Mouse (Mus musculus): ENCODE results near the gene Rps4x.
A peak's percentile ranks its signal among the peaks of the same experiment; 100 is the strongest.

Gene Rps4x

DNA sequence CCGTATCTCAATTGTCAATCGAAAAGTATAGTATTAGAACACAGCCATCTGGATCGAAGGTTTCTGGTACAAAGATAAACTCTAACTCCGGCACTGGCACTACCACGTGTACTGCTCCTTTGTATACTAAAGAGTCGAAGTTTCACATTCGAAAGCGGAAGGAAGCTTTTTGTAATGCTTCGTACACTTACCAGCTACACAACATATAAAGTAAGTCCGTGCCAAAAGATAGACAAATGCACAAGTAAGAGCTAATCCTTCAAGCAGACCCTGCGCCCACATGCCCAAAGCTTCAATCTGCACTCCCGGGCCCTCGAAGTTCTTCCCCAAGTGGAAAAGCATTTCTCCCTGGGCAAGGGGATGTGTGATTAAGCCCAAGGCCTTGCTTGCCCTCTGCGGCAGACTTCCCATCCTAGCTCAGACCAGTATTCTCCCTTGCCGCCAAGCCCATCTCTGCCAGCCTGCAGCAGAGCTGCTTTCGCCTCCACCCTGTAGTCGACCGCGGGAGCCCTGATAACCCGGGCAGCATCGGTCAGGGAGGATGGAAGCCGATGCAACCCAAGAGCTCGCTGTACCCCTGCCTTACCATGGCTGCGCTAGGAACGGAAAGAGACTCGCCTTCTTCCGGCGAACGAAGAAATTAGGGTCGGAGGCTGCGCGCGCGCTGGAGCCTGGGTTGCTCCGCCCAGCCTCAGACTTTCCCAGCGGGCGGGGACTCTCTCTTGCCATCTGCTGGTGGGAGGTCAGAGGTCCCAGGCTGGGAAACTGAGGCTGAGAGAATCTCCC is at the start of gene Rps4x:
Rps4x (minus strand) TSS at position 683 of the 786 bp plus-strand sequence.
- peak; percentile 85 for DNase-seq (ENCODE audit: low spot score)

DNA sequence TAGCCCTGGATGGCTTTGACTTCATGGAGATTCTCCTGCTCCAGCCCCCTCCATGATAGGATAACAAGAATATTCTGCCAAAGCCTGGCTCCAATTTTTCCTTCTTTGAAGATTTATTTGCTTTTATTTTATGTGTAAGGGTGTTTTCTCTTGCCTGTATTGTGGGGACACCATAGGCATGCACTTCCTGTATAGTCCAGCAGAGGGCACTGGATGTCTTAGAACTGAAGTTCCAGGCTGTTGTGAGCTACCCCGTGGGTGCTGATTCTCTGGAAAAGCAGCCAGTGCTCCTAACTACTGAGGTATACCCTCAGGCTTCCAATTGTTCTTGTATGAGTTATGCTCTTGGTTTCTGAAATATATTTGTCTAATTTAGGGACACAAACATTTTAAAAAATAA is 29.9 kb upstream of the Rps4x start:
- DNase-seq (ENCODE audit: low spot score), result peak; percentile 70

DNA sequence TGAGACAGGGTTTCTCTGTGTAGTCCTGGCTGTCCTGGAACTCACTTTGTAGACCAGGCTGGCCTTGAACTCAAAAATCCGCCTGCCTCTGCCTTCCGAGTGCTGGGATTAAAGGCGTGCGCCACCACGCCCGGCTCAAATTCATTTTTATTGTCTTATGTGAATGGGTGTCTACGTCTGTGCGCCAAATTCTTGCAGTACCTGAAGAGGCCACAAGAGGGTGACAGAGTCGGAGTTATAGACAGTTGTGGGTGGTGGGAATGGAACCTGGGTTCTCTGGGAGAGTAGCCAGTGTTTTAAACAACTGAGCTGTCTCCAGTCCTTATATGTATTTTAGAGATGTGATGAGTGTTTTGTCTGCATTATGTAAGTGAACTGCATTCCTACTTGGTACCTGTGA is 26.2 kb upstream of the Rps4x start:
- DNase-seq (ENCODE audit: low spot score), result peak; percentile 65

DNA sequence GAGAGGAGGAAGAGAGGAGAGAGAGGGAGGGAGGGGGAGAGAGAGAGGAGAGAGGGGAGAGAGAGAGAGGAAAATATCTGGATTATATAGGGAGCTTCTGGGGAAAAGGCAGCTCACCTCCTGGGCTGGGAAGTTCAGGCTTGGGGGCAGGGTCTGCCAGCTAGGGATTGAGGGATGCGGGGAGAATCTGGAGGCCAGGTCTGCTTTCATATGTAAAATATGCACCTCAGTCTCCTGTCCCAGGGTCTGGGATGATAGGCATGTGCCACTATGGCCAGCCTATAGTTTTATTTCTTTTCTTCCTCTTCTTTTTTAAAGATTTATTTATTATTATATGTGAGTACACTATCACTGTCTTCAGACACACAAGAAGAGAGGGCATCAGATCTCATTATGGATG is 1.6 kb upstream of the Rps4x start:
- DNase-seq (ENCODE audit: low spot score), result no peak

DNA sequence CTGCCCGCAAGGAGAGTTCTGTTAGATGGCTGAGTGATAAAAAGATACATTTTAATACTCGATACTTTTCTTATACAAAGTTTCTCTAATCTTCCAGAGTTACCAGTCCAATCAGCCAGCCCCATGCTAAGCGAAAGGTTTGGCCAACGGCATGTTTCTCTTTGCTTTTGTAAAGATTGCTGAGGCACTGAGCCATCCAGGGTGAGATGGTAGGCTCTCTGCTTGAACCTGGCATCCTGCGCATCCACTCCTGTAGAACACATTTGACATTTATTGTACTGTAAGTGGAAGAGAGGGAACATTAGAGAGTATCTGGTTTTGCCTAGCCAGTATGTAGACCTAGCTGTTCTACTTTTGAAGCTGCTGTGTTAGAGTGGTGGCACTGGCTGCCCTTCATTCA is 387 bp upstream of the Rps4x start:
- DNase-seq (ENCODE audit: low spot score), result no peak

DNA sequence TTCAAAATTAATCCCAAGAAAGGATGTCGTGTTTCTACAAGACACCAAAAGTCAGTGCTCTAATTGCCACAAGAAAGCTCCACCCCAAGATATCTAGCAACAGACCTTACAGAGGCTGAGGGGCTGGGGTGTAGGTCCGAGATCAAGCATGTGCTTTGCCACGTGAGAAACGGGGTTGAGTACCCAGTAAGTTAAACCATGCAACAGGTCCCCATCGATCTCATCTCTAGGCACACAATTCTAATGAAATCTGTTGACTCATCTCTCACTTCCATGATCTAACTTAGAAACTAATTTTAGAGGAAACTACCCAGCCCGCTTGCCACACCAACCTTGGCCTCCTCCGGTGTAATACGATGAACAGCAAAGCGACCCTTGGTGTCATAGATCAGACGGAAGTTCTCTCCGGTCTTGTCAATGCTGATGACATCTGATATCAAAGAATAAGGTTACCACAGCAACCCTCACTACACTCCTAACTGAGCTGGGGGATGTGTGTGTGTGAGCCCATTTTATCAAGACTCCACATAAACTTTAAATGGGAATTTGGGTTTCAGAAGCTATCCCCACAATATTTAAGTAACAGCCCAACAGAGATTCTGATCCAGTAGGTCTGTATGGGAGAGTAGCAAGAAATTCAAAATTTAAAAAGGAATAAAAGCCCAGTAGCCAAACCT is 2.0 kb downstream of the Rps4x start:
- no peak for DNase-seq (ENCODE audit: low spot score)

DNA sequence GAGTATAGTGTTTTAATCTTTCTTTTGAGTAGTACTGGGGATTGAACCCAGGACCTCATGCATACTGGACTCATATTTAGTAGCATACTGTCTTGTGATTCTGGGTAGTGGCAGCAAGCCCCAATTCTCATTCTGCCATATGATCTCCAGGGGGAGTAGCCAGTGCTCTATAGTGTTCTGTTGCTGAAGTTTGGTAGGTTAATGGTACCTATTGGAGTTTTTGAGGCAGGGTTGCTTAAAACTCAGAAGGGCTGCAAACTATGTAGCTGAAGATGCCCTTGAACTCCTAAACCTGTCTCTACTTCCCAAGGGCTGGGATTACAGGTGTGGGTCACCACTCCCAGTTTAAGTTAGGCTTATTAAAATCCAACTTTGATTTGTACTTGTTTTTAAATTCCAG is 6.6 kb downstream of the Rps4x start:
- DNase-seq (ENCODE audit: low spot score), result no peak

DNA sequence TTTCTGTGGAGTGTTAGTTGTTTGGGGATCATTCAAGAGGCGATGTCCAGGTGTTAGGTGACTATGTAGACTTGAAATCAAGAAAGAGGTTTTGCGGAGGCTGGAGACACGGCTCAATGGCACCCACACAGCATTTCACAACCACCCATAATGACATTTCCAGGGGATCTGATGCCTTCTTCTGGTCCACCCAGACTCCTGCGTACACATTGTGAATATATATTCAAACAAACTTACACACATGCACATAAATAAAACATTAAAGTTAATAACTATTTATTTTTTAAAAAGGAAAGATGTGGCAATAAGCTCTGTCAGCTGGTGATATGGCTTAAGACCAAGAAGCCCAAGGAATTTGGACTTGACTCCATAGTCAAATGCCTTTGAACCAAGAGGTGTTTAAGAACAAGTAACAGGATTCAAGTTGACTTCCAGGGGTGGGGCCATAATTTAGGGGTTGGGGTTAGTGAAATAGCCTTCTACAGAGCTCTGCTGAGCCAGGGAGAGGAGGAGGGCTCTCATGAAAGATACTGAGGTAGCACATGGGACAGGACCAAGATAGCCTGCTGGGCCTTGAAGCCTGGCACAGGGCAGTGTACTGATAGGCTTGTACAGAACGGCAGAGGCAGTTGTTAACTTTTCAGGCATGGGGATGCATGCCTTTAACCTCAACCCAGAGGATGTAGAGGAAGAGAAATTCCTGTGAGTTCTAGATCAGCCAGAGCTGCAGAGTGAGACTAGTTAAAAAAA is 13.5 kb downstream of the Rps4x start:
- no peak for DNase-seq (ENCODE audit: low spot score)

DNA sequence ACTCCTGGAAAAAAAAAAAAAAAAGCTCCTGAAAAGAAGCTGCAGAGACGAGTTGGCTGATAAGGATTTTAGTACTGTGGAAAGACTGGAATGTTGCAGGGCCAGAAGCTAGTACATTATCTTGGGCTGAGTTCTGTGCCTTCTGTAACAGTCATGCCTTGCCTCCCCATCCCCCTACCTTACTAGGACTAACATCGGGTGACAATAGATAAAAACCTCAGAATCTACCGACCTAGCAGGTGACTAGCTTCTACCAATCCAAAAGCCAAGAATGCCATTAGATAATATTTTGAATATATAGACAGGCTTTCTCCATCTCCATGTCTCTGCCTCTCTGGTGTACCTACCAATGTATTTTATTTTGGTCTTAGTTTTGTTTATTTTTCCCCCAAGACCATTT is 18.3 kb downstream of the Rps4x start:
- DNase-seq (ENCODE audit: low spot score), result no peak

DNA sequence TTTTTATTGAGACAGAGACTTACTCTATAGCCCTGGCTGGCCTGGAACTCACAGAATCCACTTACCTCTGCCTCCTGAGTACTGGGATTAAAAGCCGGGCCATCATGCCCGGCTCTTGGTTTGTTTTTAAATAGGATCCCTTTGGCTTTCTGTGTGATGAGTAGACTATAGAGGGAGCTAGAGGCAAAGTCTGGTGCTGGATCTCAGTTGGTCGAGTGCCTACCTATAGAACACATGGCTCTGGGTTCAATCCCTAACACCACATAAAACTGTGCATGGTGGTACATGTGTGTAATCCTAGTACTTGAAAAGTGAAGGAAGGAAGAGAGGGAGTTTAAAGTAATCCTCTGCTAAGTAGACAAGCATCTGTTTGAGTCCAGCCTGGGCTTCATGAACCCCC is 19.1 kb downstream of the Rps4x start:
- DNase-seq (ENCODE audit: low spot score), result no peak

DNA sequence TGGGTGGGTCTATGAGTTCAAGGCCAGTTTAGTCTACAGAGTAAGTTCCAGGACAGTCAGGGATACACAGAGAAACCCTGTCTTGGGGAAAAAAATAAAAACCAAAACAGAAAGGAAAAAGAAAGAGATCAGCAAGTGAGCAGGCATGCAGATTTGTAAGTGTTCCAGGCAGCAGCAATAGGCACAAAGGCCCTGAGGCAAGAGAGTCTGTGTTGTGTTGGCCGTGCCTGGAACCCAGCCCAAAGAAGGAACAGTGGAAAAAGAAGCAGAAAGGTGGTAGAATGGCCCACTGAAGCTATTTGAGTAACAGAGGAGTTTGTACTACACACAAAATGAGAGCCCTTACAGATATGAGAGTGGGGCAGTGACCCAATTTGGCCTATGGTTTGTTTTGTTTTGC is 19.5 kb downstream of the Rps4x start:
- no peak for DNase-seq (ENCODE audit: low spot score)

DNA sequence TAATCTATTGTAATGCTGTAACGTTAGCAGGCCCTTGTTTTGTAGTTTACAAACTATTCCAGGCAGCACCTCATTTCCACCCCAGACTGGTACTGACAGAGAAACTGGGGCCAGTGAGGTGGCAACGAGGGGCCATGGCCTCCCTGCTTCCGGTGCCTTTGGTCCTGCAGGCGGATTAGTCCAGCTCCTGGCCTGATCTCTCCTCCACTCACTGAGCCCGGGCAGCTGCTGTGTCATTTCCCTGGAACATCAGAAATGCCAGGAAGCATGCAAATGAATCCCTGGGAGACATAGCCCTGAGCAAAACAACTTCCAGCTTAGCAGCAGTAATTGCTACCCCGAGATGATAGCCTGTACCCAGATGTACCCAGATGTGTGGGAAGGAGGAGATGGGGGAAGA is 22.2 kb downstream of the Rps4x start:
- DNase-seq (ENCODE audit: low spot score), result no peak

DNA sequence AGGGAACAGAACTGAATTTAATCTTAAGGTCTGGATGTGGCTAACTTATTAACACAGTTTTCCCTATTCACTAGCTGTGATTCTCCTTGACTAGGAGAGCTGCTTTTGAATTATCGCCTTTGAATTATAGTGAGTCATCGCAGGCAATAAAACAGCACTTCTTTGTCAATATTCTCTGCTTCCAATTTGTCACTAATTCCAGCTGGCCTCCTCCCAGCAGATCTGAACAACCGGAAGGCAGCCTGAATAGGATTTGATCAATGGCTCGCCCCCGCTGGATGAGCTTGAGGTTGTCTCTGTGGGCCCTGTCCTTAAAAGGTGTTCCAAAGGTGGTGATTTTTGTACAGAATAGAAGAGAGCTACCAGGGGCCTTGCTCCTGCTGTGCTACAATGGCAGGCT is 22.7 kb downstream of the Rps4x start:
- no peak for DNase-seq (ENCODE audit: low spot score)

DNA sequence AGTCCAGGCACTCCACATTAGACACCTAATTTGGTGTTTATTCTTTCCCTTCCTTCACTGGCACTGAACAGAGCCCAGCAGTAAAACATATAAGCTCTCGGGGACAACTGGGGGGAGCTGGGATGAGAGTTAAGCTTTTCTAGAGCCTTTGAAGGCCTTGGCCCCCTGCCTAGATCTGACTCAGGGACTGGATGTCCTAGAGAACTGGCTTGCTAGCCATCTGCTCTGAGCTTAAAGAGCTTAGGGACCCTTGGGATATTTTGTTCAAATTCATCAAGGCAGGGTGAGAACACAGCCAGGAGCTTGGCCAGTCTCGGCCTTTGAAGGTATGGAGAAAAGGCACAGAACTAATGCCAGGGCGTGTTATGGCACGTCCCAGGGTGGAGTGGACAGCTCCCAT is 25.7 kb downstream of the Rps4x start:
- DNase-seq (ENCODE audit: low spot score), result no peak

DNA sequence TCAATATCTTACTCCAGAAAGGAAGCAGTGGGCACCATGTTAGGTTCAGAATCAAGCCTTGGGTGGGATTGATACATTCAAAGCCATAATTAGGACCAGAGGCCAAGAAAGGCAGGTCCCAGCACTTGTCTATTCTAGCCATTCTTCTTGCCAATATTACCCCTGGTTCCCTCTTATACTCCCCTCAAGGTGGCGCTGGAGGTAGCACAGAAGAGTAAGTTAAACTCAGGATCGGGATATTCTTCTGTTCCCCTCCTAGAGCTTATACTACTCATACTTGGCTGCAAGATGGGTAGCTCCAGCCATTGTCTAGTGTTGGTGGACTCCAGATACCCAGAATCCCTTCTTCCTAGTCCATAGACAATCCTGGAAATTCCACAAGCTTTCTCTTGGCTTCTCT is 26.1 kb downstream of the Rps4x start:
- DNase-seq (ENCODE audit: low spot score), result no peak

DNA sequence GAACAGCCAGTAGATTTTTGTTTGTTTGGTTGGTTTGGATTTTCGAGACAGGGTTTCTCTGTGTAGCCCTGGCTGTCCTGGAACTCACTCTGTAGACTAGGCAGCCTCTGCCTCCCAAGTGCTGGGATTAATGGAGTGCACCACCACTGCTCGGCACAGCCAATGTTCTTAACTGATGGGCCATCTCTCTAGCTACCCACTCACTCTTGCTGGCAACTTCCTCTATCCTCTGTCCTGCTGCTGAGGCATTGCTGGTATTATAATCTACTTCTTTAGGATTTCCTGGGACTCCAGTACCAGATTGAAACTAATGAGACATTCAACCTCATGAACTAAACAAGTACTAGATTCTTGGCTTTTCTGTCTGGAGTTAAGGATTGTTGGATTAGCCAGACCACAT is 28.7 kb downstream of the Rps4x start:
- DNase-seq (ENCODE audit: low spot score), result no peak

DNA sequence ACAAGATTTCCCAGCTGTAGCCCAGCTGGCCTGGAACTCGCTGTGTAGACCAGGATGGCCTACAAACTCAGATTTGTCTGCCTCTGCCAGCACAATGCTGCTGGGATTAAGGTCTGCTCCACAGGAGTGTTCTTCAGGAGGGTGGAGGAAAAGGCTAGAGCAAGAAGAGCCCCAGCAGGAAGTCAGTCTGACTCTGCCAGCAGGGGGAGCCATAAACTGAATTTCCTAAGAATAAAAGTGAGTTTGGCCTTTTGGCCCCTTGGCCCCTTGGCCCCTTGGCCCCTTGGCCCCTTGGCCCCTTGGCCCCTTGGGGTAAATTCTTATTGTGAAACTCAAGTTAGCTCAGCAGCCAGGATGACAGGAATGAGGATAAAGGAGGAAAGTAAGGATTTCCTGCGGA is 29.4 kb downstream of the Rps4x start:
- peak; percentile 37 for DNase-seq (ENCODE audit: low spot score)

DNA sequence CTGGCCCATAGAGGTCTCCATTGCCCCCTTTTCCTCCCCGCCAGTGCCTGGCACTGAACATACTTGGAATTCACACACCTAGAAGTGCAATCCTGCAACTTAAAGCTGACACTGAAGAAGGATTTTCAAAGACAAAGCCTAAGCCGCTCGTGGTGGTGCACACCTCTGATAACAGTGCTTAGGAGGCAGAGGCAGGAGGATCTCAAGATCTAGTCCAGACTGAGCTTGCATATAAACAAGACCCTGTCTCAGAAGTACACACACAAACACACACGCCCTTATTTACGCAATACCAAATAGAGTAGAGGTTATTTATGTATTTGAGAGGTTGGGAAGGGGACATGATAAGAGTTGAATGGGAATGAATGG is 31.8 kb downstream of the Rps4x start:
- no peak for DNase-seq (ENCODE audit: low spot score)

DNA sequence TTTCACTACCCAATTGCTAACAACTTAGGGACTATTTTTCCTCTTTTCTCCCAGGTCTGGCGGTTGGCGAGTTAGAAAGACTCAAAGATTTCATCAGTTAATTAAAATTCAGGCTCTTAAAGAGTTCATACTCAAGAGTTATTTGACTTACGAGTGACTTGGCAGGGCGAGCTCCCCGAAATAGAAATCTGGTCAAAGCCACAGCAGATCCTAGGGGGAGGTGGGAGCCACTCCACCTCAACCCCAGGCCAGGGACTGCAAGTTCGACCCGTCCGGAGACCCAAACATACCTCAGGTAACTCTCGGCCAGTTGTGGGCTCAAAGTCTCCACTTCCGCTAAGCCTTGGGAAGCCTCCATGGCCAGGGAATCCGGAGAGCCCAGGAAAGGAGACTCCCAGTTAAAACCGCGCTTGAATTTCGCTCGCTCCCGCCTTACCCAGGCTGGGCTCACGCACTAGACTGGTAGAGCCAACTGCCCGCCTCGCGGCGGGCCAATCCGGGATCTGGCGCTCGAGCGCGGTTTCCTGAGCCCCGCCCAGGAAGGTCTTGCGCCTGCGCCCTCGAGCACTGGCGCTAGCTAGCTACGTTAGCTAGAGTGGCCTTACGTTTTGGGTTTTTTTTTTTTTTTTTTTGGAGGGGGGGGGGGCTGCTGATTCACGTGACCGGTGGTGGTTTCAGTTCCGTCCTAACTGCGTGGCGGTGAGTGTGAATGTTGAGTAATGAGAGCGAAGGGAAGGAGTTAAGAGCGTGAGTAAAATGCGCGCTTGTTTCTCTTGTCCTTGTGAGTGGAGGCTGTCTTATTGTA is 32.4 kb downstream of the Rps4x start, which contains the start of gene Ercc6l:
Ercc6l (minus strand) TSS at position 474 of the 805 bp plus-strand sequence.
- peak; percentile 92 for DNase-seq (ENCODE audit: low spot score)

DNA sequence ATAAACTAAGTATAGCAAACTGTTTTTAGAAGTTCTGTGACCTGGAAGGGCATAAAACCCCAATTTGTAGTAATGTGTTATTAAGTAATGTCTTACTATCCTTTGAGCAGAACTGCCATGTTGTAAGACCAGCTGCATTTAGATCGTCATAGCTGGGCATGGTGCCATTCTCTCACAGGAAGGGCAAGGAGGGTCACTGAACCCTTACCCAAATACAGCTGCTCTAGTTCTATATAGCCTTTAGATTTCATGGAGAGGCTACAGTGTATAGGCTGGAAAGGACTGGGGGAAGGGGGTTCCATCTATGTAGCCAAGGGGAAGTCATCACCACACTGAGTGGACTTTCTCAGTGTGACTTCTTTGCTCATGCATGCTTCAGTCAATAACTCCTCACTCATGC is 48.0 kb downstream of the Rps4x start:
- DNase-seq (ENCODE audit: low spot score), result no peak
